Mouse (Mus musculus) testis, postnatal 10 days (tissue): Measurements from ENCODE around the gene Dnah6.
A peak's percentile ranks its signal among the peaks of the same experiment; 100 is the strongest.

Experiments
- DNase-seq: peaks from one replicate; pipeline ENCODE4 v3.0.0; 2021; ENCODE audit warnings: low spot score

Dnah6 gene

DNA sequence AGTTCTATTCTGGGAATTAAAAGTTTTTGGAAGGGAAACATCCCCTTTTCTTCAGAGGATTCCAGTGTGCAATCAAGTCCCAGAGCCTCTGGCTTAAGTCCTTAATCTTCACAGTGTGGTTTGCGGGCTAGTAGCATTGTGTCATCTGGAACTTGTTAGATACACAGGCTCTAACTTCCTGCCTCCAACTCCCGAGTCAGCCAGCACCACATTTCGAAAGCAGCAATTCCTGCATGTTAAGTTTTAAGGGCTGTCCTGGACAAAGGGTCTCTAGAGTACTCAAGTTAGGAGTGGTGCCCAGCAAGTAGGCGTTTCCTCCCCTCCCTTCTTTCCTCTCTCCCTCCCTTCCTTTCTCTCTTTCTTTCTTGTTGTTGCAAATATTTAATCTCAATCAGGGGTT is 7.0 kb upstream of the Dnah6 start:
- DNase-seq, result no peak

- no peak for DNase-seq
Observed at GRCm38 (mm10) chr6:73227376-73228158, 6.1 kb upstream of the Dnah6 start.

GRCm38 (mm10) chr6:73222841-73223526 is 1.5 kb upstream of the Dnah6 start:
- peak; percentile 82 for DNase-seq

- DNase-seq, result peak; percentile 47
Observed at GRCm38 (mm10) chr6:73221958-73222735, 696 bp upstream of the Dnah6 start.

DNA sequence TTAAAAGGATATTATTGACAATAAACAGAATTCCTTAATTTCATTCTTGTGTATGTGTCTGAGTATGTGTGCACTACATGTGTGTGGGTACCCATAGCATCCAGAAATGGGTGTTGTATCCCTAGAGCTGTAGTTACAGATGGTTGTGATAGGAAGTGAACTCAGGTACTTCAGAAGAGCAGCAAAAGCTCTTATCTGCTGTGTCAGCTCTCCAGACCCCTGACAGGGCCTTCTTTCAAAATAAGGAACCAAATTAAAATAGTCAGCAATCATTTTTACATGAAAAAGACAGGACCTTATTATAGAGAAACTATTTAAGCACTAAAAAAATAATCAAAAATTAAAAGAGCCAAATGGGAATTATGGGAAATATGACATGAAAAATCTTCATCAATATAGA is 9.8 kb downstream of the Dnah6 start:
- no peak for DNase-seq

GRCm38 (mm10) chr6:73211036-73211435 is 10.4 kb downstream of the Dnah6 start:
- no peak for DNase-seq

GRCm38 (mm10) chr6:73210445-73210972 is 10.9 kb downstream of the Dnah6 start:
- no peak for DNase-seq

DNA sequence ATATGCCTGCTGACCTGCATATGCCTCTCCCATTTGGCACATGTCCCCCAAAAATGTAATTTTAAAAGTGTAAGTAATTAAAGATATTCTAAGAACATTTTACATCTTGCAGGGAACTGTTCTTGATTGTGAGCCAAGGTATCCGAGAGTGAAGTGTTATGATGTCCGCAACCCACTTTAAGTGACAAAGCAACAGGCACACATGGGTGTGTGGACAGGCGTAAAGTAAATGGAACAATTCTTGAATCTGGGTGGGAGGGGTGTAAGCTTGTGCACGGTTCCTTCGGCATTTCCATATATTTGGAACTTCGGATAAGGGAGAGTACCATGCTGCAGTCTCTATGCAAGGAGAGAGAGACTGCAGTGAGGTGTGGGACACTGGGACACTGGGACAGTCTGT is 11.9 kb downstream of the Dnah6 start:
- DNase-seq, result no peak

DNA sequence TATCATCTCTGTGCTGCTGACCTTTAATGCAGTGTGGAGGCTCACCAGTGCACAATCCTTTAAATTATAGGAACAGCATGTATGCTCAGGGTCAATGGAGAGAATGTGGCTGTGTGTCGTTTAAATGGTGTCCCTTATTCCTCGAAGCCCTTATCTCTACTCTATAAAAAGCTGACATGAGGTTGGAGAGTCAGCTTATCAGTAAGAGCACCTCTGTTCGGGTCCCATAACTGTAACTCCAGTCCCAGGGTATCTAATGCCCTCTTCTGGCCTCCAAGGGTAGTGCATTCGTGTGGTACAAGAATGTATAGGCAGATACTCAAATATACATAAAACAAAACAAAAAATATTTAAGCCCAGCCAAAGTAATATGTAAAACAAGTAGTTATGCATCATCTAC is 16.5 kb downstream of the Dnah6 start:
- DNase-seq, result no peak

GRCm38 (mm10) chr6:73203724-73204123 is 17.7 kb downstream of the Dnah6 start:
- no peak for DNase-seq

DNA sequence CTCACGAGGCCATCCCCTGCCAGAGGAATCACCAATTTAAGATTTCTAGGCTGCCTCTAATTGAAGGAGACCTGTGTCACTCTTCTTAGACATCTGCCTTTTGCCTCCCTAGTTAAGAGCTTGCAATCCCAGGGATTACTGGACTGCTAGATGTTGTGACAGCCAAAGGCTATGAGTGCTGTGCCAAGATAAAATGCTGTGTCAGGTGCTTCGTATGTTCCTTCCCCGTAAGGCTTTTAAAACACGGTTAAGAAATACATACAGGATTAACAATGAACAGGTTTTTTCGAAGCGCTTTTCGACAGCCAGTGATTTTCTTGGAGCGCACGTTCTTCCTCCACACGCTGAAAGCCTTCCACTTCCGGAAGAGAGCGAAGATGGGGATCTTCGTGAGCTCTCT is 26.2 kb downstream of the Dnah6 start:
- DNase-seq, result no peak

GRCm38 (mm10) chr6:73190756-73191155 is 30.7 kb downstream of the Dnah6 start:
- no peak for DNase-seq

DNA sequence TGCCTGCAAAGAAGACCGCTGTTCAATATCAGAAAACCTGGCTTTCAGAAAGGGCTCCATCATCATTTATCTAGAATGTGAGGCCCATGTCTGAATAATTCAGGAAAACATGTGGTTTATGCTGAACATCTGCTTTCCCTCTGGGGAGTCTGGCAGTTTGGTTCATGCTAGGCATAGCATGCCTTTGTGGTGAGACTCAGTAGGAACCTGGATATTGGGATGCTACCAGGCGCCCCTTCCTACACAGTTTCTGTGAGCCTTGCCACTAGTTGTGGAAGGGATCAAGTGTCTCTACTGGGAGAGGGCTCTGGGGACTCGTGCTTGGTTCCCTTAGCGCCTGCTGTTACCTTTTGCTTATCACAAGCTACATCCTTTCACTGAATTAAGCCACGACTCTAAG is 37.2 kb downstream of the Dnah6 start:
- DNase-seq, result no peak

DNA sequence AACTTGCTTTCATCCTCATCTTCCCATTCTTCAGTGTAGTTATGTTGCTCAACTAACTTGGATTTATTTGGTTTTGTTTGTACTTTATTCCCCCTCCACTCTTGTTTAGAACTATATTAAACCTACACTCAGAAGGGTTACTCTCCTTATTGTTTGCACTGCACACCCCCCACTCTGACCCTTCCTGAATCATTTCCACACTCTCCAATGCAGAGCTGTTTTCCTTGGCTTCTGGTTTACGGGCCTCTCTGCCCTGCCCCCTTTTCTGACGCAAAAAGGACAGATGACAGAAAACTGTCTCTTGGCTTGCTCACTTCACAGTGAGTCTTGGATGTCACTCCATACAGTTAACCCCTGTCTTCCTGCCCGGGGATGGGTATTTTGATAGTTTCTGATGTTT is 38.5 kb downstream of the Dnah6 start:
- DNase-seq, result no peak

GRCm38 (mm10) chr6:73182410-73182809 is 39.0 kb downstream of the Dnah6 start:
- DNase-seq, result no peak

DNA sequence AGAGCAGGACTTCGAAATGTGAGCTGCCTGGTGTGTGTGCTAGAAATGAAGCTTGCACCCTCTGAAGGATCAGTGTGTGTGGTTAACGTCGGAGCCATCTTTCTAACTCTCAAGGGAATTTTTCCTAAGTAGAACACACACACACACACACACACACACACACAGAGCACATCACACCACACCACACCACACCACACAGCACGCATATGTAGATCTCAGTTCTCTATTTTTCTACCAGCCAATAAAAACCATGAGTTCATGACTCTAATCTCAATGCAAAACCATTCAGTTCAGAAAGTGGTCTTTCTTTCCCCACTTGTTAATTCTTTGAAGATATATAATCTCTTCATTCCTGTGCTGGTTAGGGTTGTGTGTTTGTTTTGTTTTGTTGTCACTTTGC is 39.4 kb downstream of the Dnah6 start:
- no peak for DNase-seq

DNA sequence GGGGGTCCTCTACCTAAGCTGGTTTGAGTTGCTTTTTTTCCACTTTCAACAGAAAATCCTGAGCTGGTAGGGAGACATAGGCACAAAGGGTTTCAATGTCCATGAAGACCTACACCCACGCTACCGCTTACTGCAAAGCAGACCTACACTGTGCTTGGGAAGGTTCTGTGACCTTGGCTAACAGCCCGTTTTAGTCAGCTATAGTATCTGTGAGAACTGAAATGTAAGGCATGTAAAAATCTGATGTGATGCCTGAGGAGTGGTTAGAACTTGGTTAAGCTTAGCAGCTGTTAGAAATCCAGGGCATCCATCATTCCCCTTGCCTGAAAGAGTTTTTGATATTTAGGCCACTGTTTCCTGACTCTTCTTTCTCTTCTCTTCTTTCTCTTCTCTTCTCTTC is 46.3 kb downstream of the Dnah6 start:
- DNase-seq, result no peak

DNA sequence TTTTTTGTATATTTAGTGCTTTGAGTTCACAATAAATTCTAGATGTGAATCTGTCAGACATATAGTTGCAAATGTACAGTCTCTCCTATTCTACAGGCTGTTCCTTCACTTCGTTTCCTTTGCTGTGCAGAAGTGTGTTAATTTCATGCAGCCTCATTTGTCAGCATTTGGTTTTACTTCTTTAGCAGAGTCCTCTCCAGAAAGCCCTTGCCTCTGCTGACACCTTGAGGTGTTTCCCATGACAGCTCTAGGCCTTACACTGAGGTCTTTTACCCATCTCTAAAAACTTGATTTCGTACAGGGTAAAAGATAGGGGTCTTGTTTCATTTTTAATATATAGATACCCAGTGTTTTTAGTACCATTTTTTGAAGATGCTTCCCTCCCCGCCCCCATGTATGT is 54.2 kb downstream of the Dnah6 start:
- no peak for DNase-seq

- no peak for DNase-seq
Observed at GRCm38 (mm10) chr6:73162958-73163357, 58.5 kb downstream of the Dnah6 start.

- no peak for DNase-seq
Observed at GRCm38 (mm10) chr6:73161338-73161737, 60.1 kb downstream of the Dnah6 start.

DNA sequence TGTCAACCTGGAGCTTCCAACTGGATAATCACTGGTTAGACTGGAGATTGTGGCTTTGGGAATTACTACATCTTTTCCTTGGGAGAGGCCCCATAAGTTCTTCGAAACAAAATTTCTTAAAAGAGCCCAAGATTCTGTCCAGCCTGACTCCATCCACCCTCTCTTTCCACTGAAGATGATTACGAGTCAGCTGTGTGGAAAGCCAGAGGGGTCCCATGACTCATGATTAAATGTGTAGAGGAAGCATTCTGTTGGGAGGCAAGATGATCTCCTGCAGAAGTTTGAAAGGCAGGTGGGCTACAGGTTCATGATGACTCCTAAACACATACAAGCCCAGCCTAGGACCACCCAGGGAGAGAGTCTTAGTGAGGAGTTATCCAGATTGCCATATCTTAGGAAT is 66.0 kb downstream of the Dnah6 start:
- no peak for DNase-seq

DNA sequence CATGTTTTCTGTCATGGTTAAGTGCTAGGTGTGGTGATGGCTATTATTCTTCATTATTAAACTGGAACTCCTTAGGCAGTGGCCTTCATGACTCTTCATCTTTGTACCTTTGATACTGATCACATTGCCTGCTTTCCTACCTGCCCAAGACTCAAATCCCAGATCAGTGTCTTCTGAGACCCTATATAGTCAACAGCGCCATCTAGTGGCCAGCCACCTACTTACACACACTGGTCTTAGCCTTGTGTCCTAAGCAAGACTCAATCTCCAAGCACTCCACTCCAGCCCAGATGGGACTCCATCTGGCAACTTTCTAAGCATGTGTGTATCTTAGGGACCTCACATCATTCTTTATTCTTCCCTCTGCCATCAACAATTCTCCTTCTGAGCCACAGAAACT is 67.8 kb downstream of the Dnah6 start:
- DNase-seq, result peak; percentile 92

GRCm38 (mm10) chr6:73143403-73143802 is 78.0 kb downstream of the Dnah6 start:
- DNase-seq, result no peak
